Mouse (Mus musculus) lung, adult 2 months (tissue): Measurements from ENCODE around the gene Nob1.

Experiments used
- CTCF ChIP-seq: fragments of 200-500 bp; IDR thresholded peaks from 2 replicates; pipeline ENCODE4 v1.5.1; 2011; ENCODE audit warnings: mild to moderate bottlenecking, low read length, control low read depth; ENCODE audit not compliant: insufficient read depth
- POLR2A ChIP-seq: fragments of 200-500 bp; IDR thresholded peaks from 2 replicates; pipeline ENCODE4 v1.6.1; 2011; ENCODE audit warnings: low read depth, mild to moderate bottlenecking, control low read depth, low read length, borderline replicate concordance; ENCODE audit errors: extremely low read depth

GRCm38 (mm10) chr8:107449130-107449529 lies 24.3 kb upstream of the Nob1 start:
- no peak for TF ChIP-seq POLR2A
- TF ChIP-seq CTCF, result no peak
